Mouse (Mus musculus) liver, postnatal 0 days (tissue): ENCODE results near the gene Ccr3. TPM values are rescaled to one million over a fixed set of nuclear protein-coding genes. Genes with fewer than 3 reads are reported as not detected.
"Not testable (repeated sequence)": the region's sequence is repeated elsewhere in the genome, so short reads cannot be mapped to it uniquely, and the experiment has no call there.

Experiments
- ATAC-seq: fragments of 200-750 bp; cut with Nextera tagmentation; 2 replicates; pipeline ENCODE4 v1.8.0; 2017; ENCODE audit warnings: mild to moderate bottlenecking, moderate library complexity
- DNase-seq: peaks from one replicate; pipeline ENCODE4 v3.0.0-alpha.2; 2016
- H3K27ac ChIP-seq: fragments of 300-500 bp; sonication (generic); 2 replicates; pipeline ENCODE4 v1.5.1; 2014; ENCODE audit warnings: antibody characterized with exemption, moderate library complexity, mild to moderate bottlenecking, low read depth
- H3K27me3 ChIP-seq: fragments of 300-500 bp; sonication (generic); 2 replicates; pipeline ENCODE4 v1.6.1; 2014; ENCODE audit warnings: low read length, control low read depth, mixed read lengths; ENCODE audit not compliant: insufficient read depth
- H3K36me3 ChIP-seq: fragments of 300-500 bp; sonication (generic); replicated peaks from 2 replicates; pipeline ENCODE4 v1.6.1; 2014; ENCODE audit warnings: mild to moderate bottlenecking, control low read depth, low read length, moderate library complexity, mixed read lengths; ENCODE audit not compliant: insufficient read depth
- H3K4me1 ChIP-seq: fragments of 300-500 bp; sonication (generic); 2 replicates; pipeline ENCODE4 v1.6.1; 2014; ENCODE audit warnings: antibody characterized with exemption, mild to moderate bottlenecking, control low read depth; ENCODE audit not compliant: insufficient read depth
- H3K4me2 ChIP-seq: fragments of 300-500 bp; sonication (generic); 2 replicates; pipeline ENCODE4 v1.6.1; 2014; ENCODE audit warnings: low read depth, mild to moderate bottlenecking, low read length, moderate library complexity, mixed read lengths
- H3K4me3 ChIP-seq: fragments of 300-500 bp; sonication (generic); 2 replicates; pipeline ENCODE4 v1.5.1; 2014; ENCODE audit warnings: low read depth, low read length
- H3K9ac ChIP-seq: fragments of 300-500 bp; sonication (generic); replicated peaks from 2 replicates; pipeline ENCODE4 v1.6.1; 2014; ENCODE audit warnings: mild to moderate bottlenecking, moderate library complexity
- H3K9me3 ChIP-seq: fragments of 300-500 bp; sonication (generic); 2 replicates; pipeline ENCODE4 v1.6.1; 2016; ENCODE audit warnings: mild to moderate bottlenecking, control low read depth, low read length, mixed read lengths
- CTCF ChIP-seq: sonication (generic); IDR thresholded peaks from 2 replicates; pipeline ENCODE4 v1.5.1; 2016; ENCODE audit warnings: antibody characterized with exemption, low read depth
- EP300 ChIP-seq: IDR thresholded peaks from 2 replicates; pipeline ENCODE4 v1.6.1; 2016; ENCODE audit warnings: antibody characterized with exemption, low read depth, mild to moderate bottlenecking
- WGBS: fragments of 180-500 bp; shearing (Covaris S2); extraction: QIAGEN DNeasy Blood & Tissue Kit; methylation state at CpG from one replicate; pipeline ENCODE4 v1.1.7; 2014; ENCODE audit not compliant: insufficient replicate concordance; 5-methylcytosine and 5-hydroxymethylcytosine counted together
- polyA plus RNA-seq: library from polyadenylated mRNA; unstranded; fragments of >200 nt; fragmentation: Nextera tagmentation; extraction: Ambion mirVana; gene quantifications from 2 replicates; pipeline ENCODE4 v1.2.1, GENCODE M21; 2015

Ccr3 gene
- polyA plus RNA-seq, 1 experiment from 2014 or later, result 0.42 TPM

GRCm38 (mm10) chr9:124059660-124060352, 38.0 kb downstream of the Ccr3 start:
- ATAC-seq (no peak), DNase-seq (no peak)
- TF ChIP-seq CTCF (no peak), EP300 (no peak)
- Histone ChIP-seq H3K27ac (no peak overlapping the region), H3K27me3 (no peaks in the 10 kb centered on the region), H3K4me3 (no peak overlapping the region), H3K9me3 (no peaks in the 10 kb centered on the region), H3K4me2 (no peak overlapping the region), H3K36me3 (no peaks in the 10 kb centered on the region), H3K9ac (no peak overlapping the region), H3K4me1 (peaks cover 15% of the 10 kb centered on the region)
- WGBS, result 65% methylated on average over 2 of the region's 2 CpGs

- not testable (repeated sequence) for H3K9me3 ChIP-seq, ATAC-seq
Observed at GRCm38 (mm10) chr9:124061474-124062432, 40.0 kb downstream of the Ccr3 start.

DNA sequence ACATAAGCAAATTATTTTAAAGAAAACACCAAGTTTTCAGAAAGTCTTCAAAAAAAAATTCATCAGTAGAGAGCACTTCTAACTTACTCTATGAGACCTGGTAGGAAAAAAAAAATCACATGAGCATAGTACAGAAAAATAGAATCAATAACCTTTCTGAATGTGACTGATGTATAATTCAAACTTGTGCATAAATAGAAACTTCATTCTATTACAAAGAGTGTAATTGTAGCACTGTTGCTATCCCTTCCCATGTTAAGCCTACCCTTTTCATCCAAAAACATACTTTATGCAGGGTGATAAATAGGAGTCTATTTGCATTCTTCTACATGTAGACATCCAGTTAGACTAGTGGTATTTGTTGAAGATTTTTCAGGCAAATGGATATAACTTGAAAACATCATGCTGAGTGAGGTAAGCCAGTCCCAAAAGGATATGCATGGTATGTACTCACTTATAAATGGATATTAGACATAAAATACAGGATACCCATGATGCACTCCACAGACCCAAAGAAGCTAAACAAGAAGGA, 44.9 kb downstream of the Ccr3 start:
- Histone ChIP-seq H3K4me3 (no peak overlapping the region), H3K27me3 (no peaks in the 10 kb centered on the region), H3K27ac (no peak overlapping the region), H3K36me3 (no peaks in the 10 kb centered on the region), H3K9me3 (no peaks in the 10 kb centered on the region), H3K9ac (no peak overlapping the region), H3K4me2 (no peak overlapping the region), H3K4me1 (peaks cover 8% of the 10 kb centered on the region)
- DNase-seq, result no peak
- no peak for ATAC-seq
- no peak for TF ChIP-seq EP300
- no peak for TF ChIP-seq CTCF

More at GRCm38 (mm10) chr9:124061474-124062432, 40.0 kb downstream of the Ccr3 start:
- H3K9ac ChIP-seq, H3K36me3 ChIP-seq, H3K4me2 ChIP-seq, DNase-seq, H3K4me3 ChIP-seq, H3K27me3 ChIP-seq: not testable (repeated sequence)
- TF ChIP-seq EP300, result peak; percentile 84
- H3K27ac ChIP-seq, result peak overlapping the region; percentile 72
- 51% methylated on average over 3 of the region's 3 CpGs for WGBS
- H3K4me1 ChIP-seq, result peaks cover 11% of the 10 kb centered on the region

GRCm38 (mm10) chr9:124068098-124069058, 46.6 kb downstream of the Ccr3 start:
- no peaks in the 10 kb centered on the region for H3K36me3 ChIP-seq
- WGBS, result 18% methylated on average over 2 of the region's 2 CpGs
- H3K4me1 ChIP-seq, result peaks cover 8% of the 10 kb centered on the region; the same call in 1 of the 2 replicates
- H3K4me3 ChIP-seq, result no peak overlapping the region
- H3K27ac ChIP-seq, result peak overlapping the region; percentile 64
- no peaks in the 10 kb centered on the region for H3K9me3 ChIP-seq
- H3K27me3 ChIP-seq, result no peaks in the 10 kb centered on the region
- no peak overlapping the region for H3K4me2 ChIP-seq
- ATAC-seq (no peak), DNase-seq (no peak)
- no peak overlapping the region for H3K9ac ChIP-seq
- TF ChIP-seq CTCF (no peak), EP300 (no peak)

DNA sequence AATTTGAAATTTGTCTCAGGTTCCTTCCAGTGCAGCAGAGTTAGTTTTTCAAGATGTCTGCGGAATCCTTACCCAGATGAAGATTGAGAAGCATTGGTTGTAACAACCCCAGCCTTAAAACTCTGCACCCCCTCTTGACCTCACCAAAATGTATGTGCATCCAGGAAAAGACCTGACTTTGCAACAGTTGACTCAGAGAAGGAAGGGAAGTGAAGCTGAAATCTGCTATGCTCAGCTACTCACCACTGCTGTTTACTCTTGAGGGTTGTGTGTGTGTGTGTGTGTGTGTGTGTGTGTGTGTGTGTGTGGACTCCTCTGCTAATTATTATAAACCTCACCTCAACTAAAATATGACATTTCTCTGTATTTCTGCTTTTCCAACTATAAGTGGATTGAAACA, 49.7 kb downstream of the Ccr3 start:
- H3K9ac ChIP-seq, result no peak overlapping the region
- no peak overlapping the region for H3K27ac ChIP-seq
- no peaks in the 10 kb centered on the region for H3K36me3 ChIP-seq
- no peak overlapping the region for H3K4me2 ChIP-seq
- 79% methylated on average over 1 of the region's 1 CpGs for WGBS
- H3K9me3 ChIP-seq, result no peaks in the 10 kb centered on the region
- H3K4me3 ChIP-seq, result no peak overlapping the region
- ATAC-seq (peak; percentile 44; the same call in 1 of the 2 replicates), DNase-seq (no peak)
- H3K27me3 ChIP-seq, result no peaks in the 10 kb centered on the region
- H3K4me1 ChIP-seq, result peaks cover 8% of the 10 kb centered on the region; the same call in 1 of the 2 replicates
- TF ChIP-seq EP300 (no peak), CTCF (no peak)
